Mouse (Mus musculus): ENCODE data around the gene Mdm2. TPM values are rescaled to one million over a fixed set of nuclear protein-coding genes. Genes with fewer than 3 reads are reported as not detected.

Gene Mdm2
- total RNA-seq, 2 experiments from 2014 or later: 53.5 to 56.2 TPM

- no peak for DNase-seq (ENCODE audit: low spot score in 2 of 2)
Observed at GRCm38 (mm10) chr10:117658522-117659429, 51.8 kb downstream of the Mdm2 start.

- DNase-seq (ENCODE audit: low spot score in 2 of 2): no peak
Observed at GRCm38 (mm10) chr10:117657659-117658306, 52.8 kb downstream of the Mdm2 start.

GRCm38 (mm10) chr10:117656985-117657658, 53.4 kb downstream of the Mdm2 start:
- no peak for DNase-seq (ENCODE audit: low spot score in 2 of 2)

- no peak for DNase-seq (ENCODE audit: low spot score in 2 of 2)
Observed at GRCm38 (mm10) chr10:117656662-117656962, 53.9 kb downstream of the Mdm2 start.

- DNase-seq (ENCODE audit: low spot score in 2 of 2): no peak
Observed at GRCm38 (mm10) chr10:117655908-117656661, 54.5 kb downstream of the Mdm2 start.

GRCm38 (mm10) chr10:117655460-117655859, 55.1 kb downstream of the Mdm2 start:
- DNase-seq (ENCODE audit: low spot score in 2 of 2): no peak

- no peak for DNase-seq (ENCODE audit: low spot score in 2 of 2)
Observed at GRCm38 (mm10) chr10:117654576-117655123, 55.9 kb downstream of the Mdm2 start.

GRCm38 (mm10) chr10:117653779-117654173, 56.8 kb downstream of the Mdm2 start:
- DNase-seq (ENCODE audit: low spot score in 2 of 2): no peak

- DNase-seq (ENCODE audit: low spot score in 2 of 2): no peak
Observed at GRCm38 (mm10) chr10:117652930-117653778, 57.4 kb downstream of the Mdm2 start.

- no peak for DNase-seq (ENCODE audit: low spot score in 2 of 2)
Observed at GRCm38 (mm10) chr10:117652378-117652774, 58.2 kb downstream of the Mdm2 start.

- DNase-seq (ENCODE audit: low spot score in 2 of 2): no peak
Observed at GRCm38 (mm10) chr10:117651587-117652377, 58.8 kb downstream of the Mdm2 start.

- no peak for DNase-seq (ENCODE audit: low spot score in 2 of 2)
Observed at GRCm38 (mm10) chr10:117650725-117651124, 59.8 kb downstream of the Mdm2 start.

- no peak for DNase-seq (ENCODE audit: low spot score in 2 of 2)
Observed at GRCm38 (mm10) chr10:117650042-117650655, 60.4 kb downstream of the Mdm2 start.

GRCm38 (mm10) chr10:117649292-117650041, 61.1 kb downstream of the Mdm2 start:
- no peak for DNase-seq (ENCODE audit: low spot score in 2 of 2)

GRCm38 (mm10) chr10:117648643-117649042, 61.9 kb downstream of the Mdm2 start:
- no peak for DNase-seq (ENCODE audit: low spot score in 2 of 2)

GRCm38 (mm10) chr10:117647964-117648472, 62.5 kb downstream of the Mdm2 start:
- no peak for DNase-seq (ENCODE audit: low spot score in 2 of 2)

- DNase-seq (ENCODE audit: low spot score in 2 of 2): peak; percentile 44 to 65
Observed at GRCm38 (mm10) chr10:117647158-117647505, 63.4 kb downstream of the Mdm2 start.
